Mouse (Mus musculus) ES-E14 (cell line): ENCODE measurements around the gene Srgap2. TPM values are rescaled to one million over a fixed set of nuclear protein-coding genes. Genes with fewer than 3 reads are reported as not detected.

Experiments
- DNase-seq: peaks from one replicate; pipeline ENCODE4 v3.0.0-alpha.2; 2013; ENCODE audit warnings: low read depth, low spot score
- H3K27ac ChIP-seq: 2 replicates; pipeline ENCODE4 v1.5.1; 2012; ENCODE audit warnings: low read depth, mild to moderate bottlenecking, low read length, moderate library complexity, mixed read lengths; ENCODE audit not compliant: poor library complexity, insufficient read depth, severe bottlenecking
- H3K36me3 ChIP-seq: 2 replicates; pipeline ENCODE4 v1.6.1; 2012; ENCODE audit warnings: mild to moderate bottlenecking, low read length, moderate library complexity, mixed read lengths; ENCODE audit not compliant: control insufficient read depth, poor library complexity, insufficient read depth, severe bottlenecking
- H3K4me1 ChIP-seq, 2 experiments: fragments of 150-350 bp in 1 of 2; sonication (generic) in 1 of 2; 2 replicates each; pipeline ENCODE4 v1.6.1; 2012; ENCODE audit warnings: low read length in 2 of 2, mild to moderate bottlenecking in 1 of 2, mixed read lengths in 1 of 2; ENCODE audit not compliant: control insufficient read depth in 2 of 2, insufficient read depth in 2 of 2, poor library complexity in 1 of 2
- H3K4me3 ChIP-seq, 2 experiments: fragments of 150-350 bp in 1 of 2; sonication (generic) in 1 of 2; 2 replicates each; pipeline ENCODE4 v1.5.1; 2012; ENCODE audit warnings: low read length in 2 of 2, low read depth in 1 of 2, mild to moderate bottlenecking in 1 of 2, mixed read lengths in 1 of 2; ENCODE audit not compliant: insufficient read depth in 1 of 2, poor library complexity in 1 of 2, severe bottlenecking in 1 of 2
- H3K9ac ChIP-seq: 2 replicates; pipeline ENCODE4 v1.6.1; 2012; ENCODE audit warnings: low read depth, mild to moderate bottlenecking, low read length, mixed read lengths; ENCODE audit not compliant: poor library complexity, insufficient read depth, severe bottlenecking
- H3K9me3 ChIP-seq: fragments of 150-350 bp; sonication (generic); 2 replicates; pipeline ENCODE4 v1.6.1; 2012; ENCODE audit warnings: low read depth, mild to moderate bottlenecking, low read length; ENCODE audit not compliant: control insufficient read depth, insufficient read depth
- CHD2 ChIP-seq: IDR thresholded peaks from 2 replicates; pipeline ENCODE4 v1.6.1; 2014; ENCODE audit warnings: mild to moderate bottlenecking, low read depth, low read length, inconsistent platforms
- HCFC1 ChIP-seq: IDR thresholded peaks from 2 replicates; pipeline ENCODE4 v1.6.1; 2012; ENCODE audit warnings: low read length, inconsistent platforms, borderline replicate concordance; ENCODE audit not compliant: insufficient read depth
- MAFK ChIP-seq: IDR thresholded peaks from 2 replicates; pipeline ENCODE4 v1.6.1; 2014; ENCODE audit warnings: mild to moderate bottlenecking, low read depth, low read length, inconsistent platforms; ENCODE audit not compliant: insufficient read depth
- ZC3H11A ChIP-seq: IDR thresholded peaks from 2 replicates; pipeline ENCODE4 v1.6.1; 2012; ENCODE audit warnings: low read depth, mild to moderate bottlenecking, inconsistent platforms, low read length, borderline replicate concordance
- ZNF384 ChIP-seq: IDR thresholded peaks from 2 replicates; pipeline ENCODE4 v1.6.1; 2012; ENCODE audit warnings: low read depth, low read length, inconsistent platforms
- in situ Hi-C, 2 experiments: fragments of 600-800 bp; cut with MboI; formaldehyde crosslinking; loops; one replicate each; pipeline ENCODE4 v1.15.1; 2025; ENCODE audit warnings: low sequenced_read_pairs in 2 of 2, inconsistent platforms in 1 of 2; ENCODE audit not compliant: unreplicated experiment in 2 of 2
- total RNA-seq: library from RNA; depleted of rRNA; stranded (reverse); fragments of 300-350 nt; gene quantifications from 2 replicates; pipeline ENCODE4 v1.2.3, GENCODE M21; 2012

The Srgap2 gene
- total RNA-seq, 1 experiment = 26.4 TPM

- H3K36me3 ChIP-seq = no peaks in the 10 kb centered on the region
- TF ChIP-seq ZC3H11A (no peak), CHD2 (no peak), ZNF384 (no peak), MAFK (no peak), HCFC1 (no peak)
- in situ Hi-C loops = no loop called here
- H3K4me3 ChIP-seq = no peak overlapping the region
- H3K9me3 ChIP-seq = no peaks in the 10 kb centered on the region
- no peaks in the 10 kb centered on the region for H3K4me1 ChIP-seq
- H3K9ac ChIP-seq = no peak overlapping the region
- no peak overlapping the region for H3K27ac ChIP-seq
- DNase-seq = no peak
These were observed 40.9 kb downstream of the Srgap2 start for GRCm38 (mm10) chr1:131486094-131486850.

GRCm38 (mm10) chr1:131482242-131482641 is 44.9 kb downstream of the Srgap2 start:
- peaks cover 2% of the 10 kb centered on the region; the same call in 1 of the 2 replicates for H3K36me3 ChIP-seq
- no peak for DNase-seq

GRCm38 (mm10) chr1:131481391-131481790 is 45.8 kb downstream of the Srgap2 start:
- in situ Hi-C loops = no loop called here
- no peak overlapping the region for H3K9ac ChIP-seq
- peaks cover 2 to 11% of the 10 kb centered on the region in 2 experiments for H3K4me1 ChIP-seq
- DNase-seq = no peak
- peaks cover 2% of the 10 kb centered on the region; the same call in 1 of the 2 replicates for H3K36me3 ChIP-seq
- no peak overlapping the region for H3K27ac ChIP-seq
- no peak overlapping the region for H3K4me3 ChIP-seq
- H3K9me3 ChIP-seq = no peaks in the 10 kb centered on the region
- no peak for TF ChIP-seq MAFK
- no peak for TF ChIP-seq HCFC1
- TF ChIP-seq ZNF384 = no peak
- TF ChIP-seq CHD2 = no peak
- no peak for TF ChIP-seq ZC3H11A

More at GRCm38 (mm10) chr1:131482242-131482641, 44.9 kb downstream of the Srgap2 start:
- H3K9me3 ChIP-seq = no peaks in the 10 kb centered on the region
- no peak overlapping the region for H3K4me3 ChIP-seq
- H3K27ac ChIP-seq = no peak overlapping the region
- peaks cover 1 to 11% of the 10 kb centered on the region in 2 experiments for H3K4me1 ChIP-seq
- in situ Hi-C loops = no loop called here
- H3K9ac ChIP-seq = no peak overlapping the region
- TF ChIP-seq ZNF384 (no peak), ZC3H11A (no peak), MAFK (no peak), CHD2 (no peak), HCFC1 (no peak)

DNA sequence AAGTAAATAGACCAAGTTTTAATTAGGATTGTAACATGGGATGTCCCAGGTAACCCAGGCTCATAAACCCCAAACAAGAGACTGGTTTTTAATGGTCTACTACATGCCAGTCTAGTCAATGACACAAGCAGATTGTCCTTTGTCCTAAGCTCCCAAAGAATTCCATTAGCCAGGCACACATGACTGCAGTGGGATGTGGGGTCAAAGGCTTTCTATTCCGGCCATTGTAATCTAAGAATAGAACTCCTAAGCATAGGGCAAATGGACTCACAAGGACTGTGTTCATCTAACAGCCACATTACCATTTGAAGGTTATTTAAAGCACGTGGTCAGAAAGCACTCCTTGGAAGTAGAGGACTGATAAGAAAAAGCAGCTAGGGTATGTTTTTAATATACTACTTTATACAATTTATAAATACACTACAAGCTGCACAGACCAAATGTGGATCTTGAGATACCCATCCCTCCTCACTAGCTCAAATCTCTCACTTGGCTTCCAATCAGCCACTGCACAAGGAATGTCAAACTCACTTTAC is 48.3 kb downstream of the Srgap2 start:
- no peak for TF ChIP-seq ZNF384
- TF ChIP-seq ZC3H11A = no peak
- TF ChIP-seq HCFC1 = no peak
- TF ChIP-seq CHD2 = no peak; the same call in 1 of the 2 replicates
- TF ChIP-seq MAFK = no peak
- Histone ChIP-seq H3K36me3 (peaks cover 2% of the 10 kb centered on the region; the same call in 1 of the 2 replicates), H3K27ac (no peak overlapping the region), H3K4me1 (peaks cover 3 to 12% of the 10 kb centered on the region in 2 experiments), H3K9ac (no peak overlapping the region), H3K9me3 (no peaks in the 10 kb centered on the region), H3K4me3 (no peak overlapping the region)
- in situ Hi-C loops = no loop called here
- DNase-seq = peak; percentile 31
